Mouse (Mus musculus): ENCODE measurements around the gene Ccr4. TPM values are rescaled to one million over a fixed set of nuclear protein-coding genes. Genes with fewer than 3 reads are reported as not detected.
"Not testable (repeated sequence)": the region's sequence is repeated elsewhere in the genome, so short reads cannot be mapped to it uniquely, and the experiment has no call there.

Ccr4 gene
- total RNA-seq, 2 experiments from 2014 or later: not detected

- DNase-seq: no peak
- intact Hi-C loops (cut with DNase I): no loop called here
Measured at GRCm38 (mm10) chr9:114525073-114525633, 20.4 kb upstream of the Ccr4 start.

- DNase-seq: no peak
- intact Hi-C loops (cut with DNase I): no loop called here
Measured at GRCm38 (mm10) chr9:114522501-114522900, 17.8 kb upstream of the Ccr4 start.

GRCm38 (mm10) chr9:114522041-114522440 is 17.3 kb upstream of the Ccr4 start:
- no peak for DNase-seq
- intact Hi-C loops (cut with DNase I): no loop called here

GRCm38 (mm10) chr9:114520529-114520928 is 15.8 kb upstream of the Ccr4 start:
- DNase-seq; intact Hi-C loops (cut with DNase I): not testable (repeated sequence)

GRCm38 (mm10) chr9:114518812-114519477 is 14.2 kb upstream of the Ccr4 start:
- DNase-seq: no peak
- intact Hi-C loops (cut with DNase I): no loop called here

- intact Hi-C loops (cut with DNase I): no loop called here
- DNase-seq: no peak
Measured at GRCm38 (mm10) chr9:114517924-114518497, 13.3 kb upstream of the Ccr4 start.

- DNase-seq: no peak
- intact Hi-C loops (cut with DNase I): no loop called here
Measured at GRCm38 (mm10) chr9:114515364-114515763, 10.6 kb upstream of the Ccr4 start, which contains the start of gene C130032M10Rik. C130032M10Rik (plus strand) TSS chr9:114515697.

- intact Hi-C loops (cut with DNase I): no loop called here
- no peak for DNase-seq
Measured at GRCm38 (mm10) chr9:114512831-114513230, 8.1 kb upstream of the Ccr4 start.

- intact Hi-C loops (cut with DNase I): no loop called here
- no peak for DNase-seq
Measured at GRCm38 (mm10) chr9:114509785-114510184, 5.1 kb upstream of the Ccr4 start.

GRCm38 (mm10) chr9:114507421-114507820 is 2.7 kb upstream of the Ccr4 start:
- no peak for DNase-seq
- intact Hi-C loops (cut with DNase I): no loop called here

- DNase-seq: no peak
- intact Hi-C loops (cut with DNase I): no loop called here
Measured at GRCm38 (mm10) chr9:114506564-114506963, 1.8 kb upstream of the Ccr4 start.

GRCm38 (mm10) chr9:114502711-114503427 is 1.8 kb downstream of the Ccr4 start:
- intact Hi-C loops (cut with DNase I): loop anchor here (5.0 kb wide), 1 partner anchor 79 kb away; no protein-coding TSS in a partner anchor
- no peak for DNase-seq

GRCm38 (mm10) chr9:114501913-114502312 is 2.8 kb downstream of the Ccr4 start:
- DNase-seq: no peak
- intact Hi-C loops (cut with DNase I): loop anchor here (5.0 kb wide), 1 partner anchor 80 kb away; no protein-coding TSS in a partner anchor

GRCm38 (mm10) chr9:114501111-114501510 is 3.6 kb downstream of the Ccr4 start:
- intact Hi-C loops (cut with DNase I): loop anchor here (5.0 kb wide), 1 partner anchor 81 kb away; no protein-coding TSS in a partner anchor
- DNase-seq: no peak

- intact Hi-C loops (cut with DNase I): loop anchor here (5.0 kb wide), 1 partner anchor 82 kb away; no protein-coding TSS in a partner anchor
- DNase-seq: peak; percentile 64
Measured at GRCm38 (mm10) chr9:114499783-114500515, 4.8 kb downstream of the Ccr4 start.

GRCm38 (mm10) chr9:114498218-114498617 is 6.5 kb downstream of the Ccr4 start:
- peak; percentile 91 for DNase-seq
- intact Hi-C loops (cut with DNase I): no loop called here

- intact Hi-C loops (cut with DNase I): no loop called here
- no peak for DNase-seq
Measured at GRCm38 (mm10) chr9:114496469-114496868, 8.2 kb downstream of the Ccr4 start.

GRCm38 (mm10) chr9:114487481-114488258 is 17.0 kb downstream of the Ccr4 start:
- intact Hi-C loops (cut with DNase I): no loop called here
- no peak for DNase-seq

GRCm38 (mm10) chr9:114486808-114487207 is 17.9 kb downstream of the Ccr4 start:
- intact Hi-C loops (cut with DNase I): no loop called here
- DNase-seq: no peak

- intact Hi-C loops (cut with DNase I): no loop called here
Measured at GRCm38 (mm10) chr9:114484771-114485170, 19.9 kb downstream of the Ccr4 start.

More at GRCm38 (mm10) chr9:114484771-114485170, 19.9 kb downstream of the Ccr4 start:
- no peak for DNase-seq

Measured in left cerebral cortex, postnatal 4 days (tissue).